Mouse (Mus musculus) erythroblast, embryonic 14.5 days (primary cell): ENCODE measurements around the gene Cfap126. TPM values are rescaled to one million over a fixed set of nuclear protein-coding genes. Genes with fewer than 3 reads are reported as not detected.
"Not testable (repeated sequence)": the region's sequence is repeated elsewhere in the genome, so short reads cannot be mapped to it uniquely, and the experiment has no call there.

Experiments used
- H3K27me3 ChIP-seq: 2 replicates; pipeline ENCODE4 v1.6.1; 2012; ENCODE audit warnings: inconsistent platforms; ENCODE audit not compliant: control insufficient read depth
- H3K36me3 ChIP-seq: 2 replicates; pipeline ENCODE4 v1.6.1; 2012; ENCODE audit warnings: mild to moderate bottlenecking, inconsistent platforms; ENCODE audit not compliant: control insufficient read depth
- H3K4me1 ChIP-seq: 2 replicates; pipeline ENCODE4 v1.6.1; 2012; ENCODE audit warnings: inconsistent platforms; ENCODE audit not compliant: control insufficient read depth
- H3K4me3 ChIP-seq: replicated peaks from 2 replicates; pipeline ENCODE3; 2012; ENCODE audit warnings: moderate library complexity, mild to moderate bottlenecking, inconsistent platforms
- H3K9me3 ChIP-seq: 2 replicates; pipeline ENCODE4 v1.6.1; 2012; ENCODE audit warnings: low read length, inconsistent platforms, mixed read lengths; ENCODE audit not compliant: control insufficient read depth
- GATA1 ChIP-seq: IDR thresholded peaks from 2 replicates; pipeline ENCODE4 v1.6.1; 2012; ENCODE audit warnings: low read length, inconsistent platforms, mixed read lengths
- TAL1 ChIP-seq: IDR thresholded peaks from 3 replicates; pipeline ENCODE4 v1.6.1; 2012; ENCODE audit warnings: low read length, inconsistent platforms, mixed read lengths
- polyA plus RNA-seq: library from polyadenylated mRNA; stranded (reverse); fragments of >175 nt; gene quantifications from 2 replicates; pipeline ENCODE4 v1.2.3, GENCODE M21; 2012

The Cfap126 gene
- polyA plus RNA-seq = 0.37 and 0.64 TPM in 2 replicates

GRCm38 (mm10) chr1:171113873-171114299, at the start of gene Cfap126:
TSS of gene Cfap126 (plus strand) at chr1:171113918.
- Histone ChIP-seq H3K27me3 (no peaks in the 10 kb centered on the region), H3K36me3 (no peaks in the 10 kb centered on the region), H3K4me1 (peaks cover 75% of the 10 kb centered on the region), H3K9me3 (no peaks in the 10 kb centered on the region), H3K4me3 (peak within 1 kb of the TSS; percentile 76)
- TF ChIP-seq TAL1 (no peak), GATA1 (no peak)

- Histone ChIP-seq H3K4me3 (peak within 1 kb of the TSS; percentile 58), H3K4me1 (peaks cover 12% of the 10 kb centered on the region), H3K27me3 (peaks cover 13% of the 10 kb centered on the region)
- H3K9me3 ChIP-seq, H3K36me3 ChIP-seq: not testable (repeated sequence)
Measured at GRCm38 (mm10) chr1:171064491-171065242, 49.1 kb upstream of the Cfap126 start, which contains the start of gene Fcgr3. TSS of gene Fcgr3 (minus strand) at chr1:171064935.

- not testable (repeated sequence) for H3K4me3 ChIP-seq
Measured at GRCm38 (mm10) chr1:171065243-171065587, 48.5 kb upstream of the Cfap126 start.

GRCm38 (mm10) chr1:171065768-171066167, 48.0 kb upstream of the Cfap126 start:
- H3K4me3 ChIP-seq = not testable (repeated sequence)

More at GRCm38 (mm10) chr1:171065243-171065587, 48.5 kb upstream of the Cfap126 start:
- peaks cover 12% of the 10 kb centered on the region for H3K4me1 ChIP-seq
- H3K27me3 ChIP-seq = peaks cover 14% of the 10 kb centered on the region
- not testable (repeated sequence) for H3K9me3 ChIP-seq, H3K36me3 ChIP-seq

GRCm38 (mm10) chr1:171066583-171066982, 47.1 kb upstream of the Cfap126 start:
- not testable (repeated sequence) for H3K4me1 ChIP-seq, H3K9me3 ChIP-seq, H3K4me3 ChIP-seq, H3K36me3 ChIP-seq
- H3K27me3 ChIP-seq = peaks cover 22% of the 10 kb centered on the region

More at GRCm38 (mm10) chr1:171065768-171066167, 48.0 kb upstream of the Cfap126 start:
- H3K4me1 ChIP-seq, H3K9me3 ChIP-seq, H3K36me3 ChIP-seq: not testable (repeated sequence)
- H3K27me3 ChIP-seq = peaks cover 18% of the 10 kb centered on the region

DNA sequence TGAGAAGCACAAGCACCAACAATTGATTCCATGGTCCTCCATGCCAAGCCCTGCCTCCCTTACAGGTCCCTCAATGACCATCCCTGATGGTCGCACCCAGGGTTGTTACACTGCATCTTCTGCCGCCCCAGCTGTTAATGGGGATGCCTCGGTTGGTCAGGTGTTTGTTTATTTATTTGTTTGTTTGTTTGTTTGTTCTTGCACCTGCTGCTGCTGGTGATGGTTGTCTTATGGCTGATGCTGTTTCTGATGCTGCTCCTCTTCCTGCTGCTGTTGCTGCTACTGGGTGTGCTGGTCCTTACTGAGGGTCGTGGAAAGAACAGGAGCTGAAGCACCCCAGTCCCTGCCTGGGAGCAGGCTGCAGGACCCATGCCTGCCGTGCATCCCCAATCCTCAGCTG, 45.8 kb upstream of the Cfap126 start:
- H3K27me3 ChIP-seq = peaks cover 22% of the 10 kb centered on the region
- not testable (repeated sequence) for H3K9me3 ChIP-seq, H3K4me3 ChIP-seq, H3K36me3 ChIP-seq, H3K4me1 ChIP-seq

DNA sequence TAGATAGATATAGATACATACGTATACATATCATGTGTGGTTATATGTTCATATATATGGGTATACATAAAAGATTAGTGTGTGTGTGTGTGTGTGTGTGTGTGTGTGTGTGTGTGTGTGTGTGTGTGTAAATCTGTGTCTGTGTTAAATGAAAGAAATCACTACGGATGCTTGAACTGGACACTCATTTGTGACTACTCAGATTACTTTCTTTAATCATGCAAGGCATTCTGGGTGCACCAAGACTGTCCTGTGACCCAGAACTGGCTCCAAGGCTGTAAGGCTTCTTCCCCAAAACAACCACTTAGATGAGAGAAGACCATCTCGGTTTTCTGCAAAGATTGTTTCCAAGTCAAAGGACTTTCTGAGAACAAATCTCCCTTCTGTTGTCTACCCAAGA, 44.2 kb upstream of the Cfap126 start:
- H3K36me3 ChIP-seq, H3K9me3 ChIP-seq, H3K4me3 ChIP-seq, H3K4me1 ChIP-seq: not testable (repeated sequence)
- H3K27me3 ChIP-seq = peaks cover 22% of the 10 kb centered on the region

- peaks cover 19% of the 10 kb centered on the region for H3K27me3 ChIP-seq
- H3K9me3 ChIP-seq = not testable (repeated sequence)
Measured at GRCm38 (mm10) chr1:171070879-171071278, 42.8 kb upstream of the Cfap126 start.

DNA sequence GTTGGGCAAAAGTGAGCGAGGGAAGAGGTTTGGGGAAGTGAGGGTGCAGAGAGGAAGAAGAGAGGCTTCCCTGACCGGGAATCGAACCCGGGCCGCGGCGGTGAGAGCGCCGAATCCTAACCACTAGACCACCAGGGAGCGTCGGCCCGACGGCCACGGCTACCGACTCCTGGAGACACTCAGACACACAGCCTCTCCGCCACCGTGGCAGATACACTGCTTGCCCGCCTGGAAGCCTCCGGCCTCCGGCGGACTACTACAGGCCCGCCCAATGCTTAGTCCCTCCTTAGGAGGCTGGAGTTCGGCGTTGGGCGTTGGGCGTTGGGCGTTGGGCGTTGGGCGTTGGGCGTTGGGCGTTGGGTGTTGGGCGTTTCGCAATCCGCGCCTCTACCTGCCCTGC, 42.0 kb upstream of the Cfap126 start:
- not testable (repeated sequence) for H3K36me3 ChIP-seq, H3K9me3 ChIP-seq

More at GRCm38 (mm10) chr1:171070879-171071278, 42.8 kb upstream of the Cfap126 start:
- H3K4me1 ChIP-seq, H3K4me3 ChIP-seq, H3K36me3 ChIP-seq: not testable (repeated sequence)

GRCm38 (mm10) chr1:171072217-171072616, 41.5 kb upstream of the Cfap126 start:
- H3K36me3 ChIP-seq, H3K4me1 ChIP-seq: not testable (repeated sequence)
- H3K27me3 ChIP-seq = peaks cover 22% of the 10 kb centered on the region

More for the DNA sequence above, 42.0 kb upstream of the Cfap126 start:
- H3K27me3 ChIP-seq = peaks cover 22% of the 10 kb centered on the region
- H3K4me3 ChIP-seq, H3K4me1 ChIP-seq: not testable (repeated sequence)

GRCm38 (mm10) chr1:171074283-171074682, 39.4 kb upstream of the Cfap126 start:
- H3K4me1 ChIP-seq, H3K36me3 ChIP-seq, H3K9me3 ChIP-seq, H3K4me3 ChIP-seq: not testable (repeated sequence)
- H3K27me3 ChIP-seq = peaks cover 19% of the 10 kb centered on the region

More at GRCm38 (mm10) chr1:171072217-171072616, 41.5 kb upstream of the Cfap126 start:
- not testable (repeated sequence) for H3K9me3 ChIP-seq, H3K4me3 ChIP-seq

DNA sequence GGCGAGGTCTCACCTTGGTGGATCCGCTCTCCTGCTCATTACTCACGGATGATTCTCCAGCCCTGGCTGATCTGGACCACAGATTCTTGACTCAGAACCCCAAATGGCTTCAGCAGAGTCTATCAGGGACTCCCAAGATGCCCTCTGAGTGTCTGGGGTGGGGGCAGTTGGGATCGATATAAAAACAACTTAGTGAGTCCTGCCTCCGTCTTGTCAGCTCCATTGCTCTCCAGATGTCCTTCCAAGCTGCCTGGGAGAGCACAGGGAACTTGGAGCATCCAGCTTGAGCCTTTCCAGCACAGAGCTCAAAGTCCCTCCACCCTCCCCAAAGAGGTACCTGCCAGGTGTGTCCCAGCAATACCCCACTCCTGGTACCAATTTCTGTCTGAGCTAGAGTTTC, 37.5 kb upstream of the Cfap126 start:
- H3K36me3 ChIP-seq, H3K9me3 ChIP-seq, H3K27me3 ChIP-seq, H3K4me1 ChIP-seq, H3K4me3 ChIP-seq: not testable (repeated sequence)

- H3K4me3 ChIP-seq, H3K4me1 ChIP-seq, H3K9me3 ChIP-seq, H3K27me3 ChIP-seq, H3K36me3 ChIP-seq: not testable (repeated sequence)
Measured at GRCm38 (mm10) chr1:171077192-171077591, 36.5 kb upstream of the Cfap126 start.

DNA sequence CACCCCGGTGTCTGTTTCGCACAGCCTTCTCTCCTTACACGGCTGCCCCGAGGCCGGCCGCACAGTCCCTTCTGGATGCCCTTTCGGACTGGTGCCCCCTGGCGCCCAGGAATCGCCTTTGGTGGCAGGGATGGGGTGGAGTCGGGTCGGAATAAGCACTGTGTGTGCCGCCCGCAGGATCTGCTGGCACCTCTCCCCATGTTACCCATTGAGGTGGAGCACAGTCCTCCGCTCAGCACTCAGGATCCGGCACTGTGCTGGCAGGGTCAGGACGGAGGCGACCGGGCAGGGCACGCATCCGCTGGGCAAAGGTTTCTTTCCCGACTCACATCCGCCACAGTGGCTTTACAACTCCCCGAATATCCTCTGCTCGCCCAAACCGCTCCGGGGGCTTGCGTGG, 35.8 kb upstream of the Cfap126 start:
- H3K27me3 ChIP-seq, H3K36me3 ChIP-seq, H3K4me1 ChIP-seq, H3K9me3 ChIP-seq, H3K4me3 ChIP-seq: not testable (repeated sequence)
